In the genomic region with DNA sequence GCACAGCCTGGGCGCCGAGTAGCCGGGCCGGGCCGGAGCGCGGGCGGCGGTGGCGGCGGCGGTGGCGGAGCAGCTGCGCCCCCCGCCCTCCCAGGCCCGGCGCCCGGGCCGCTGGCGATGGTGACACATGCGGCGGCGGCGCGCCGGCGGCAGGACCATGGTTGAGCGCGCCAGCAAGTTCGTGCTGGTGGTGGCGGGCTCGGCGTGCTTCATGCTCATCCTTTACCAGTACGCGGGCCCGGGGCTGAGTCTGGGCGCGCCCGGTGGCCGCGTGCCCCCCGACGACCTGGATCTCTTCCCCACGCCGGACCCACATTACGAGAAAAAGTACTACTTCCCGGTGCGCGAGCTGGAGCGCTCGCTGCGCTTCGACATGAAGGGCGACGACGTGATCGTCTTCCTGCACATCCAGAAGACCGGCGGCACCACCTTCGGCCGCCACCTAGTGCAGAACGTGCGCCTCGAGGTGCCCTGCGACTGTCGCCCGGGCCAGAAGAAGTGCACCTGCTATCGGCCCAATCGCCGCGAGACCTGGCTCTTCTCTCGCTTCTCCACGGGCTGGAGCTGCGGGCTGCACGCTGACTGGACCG, we compare ENCODE assay signal across 8 mouse cellular contexts. TPM values are rescaled to one million over a fixed set of nuclear protein-coding genes. Genes with fewer than 3 reads are reported as not detected.
DNase-seq lines count a peak whose midpoint lies in the region; ATAC-seq and TF ChIP-seq lines count a peak whose summit lies in the region.

No protein-coding gene starts in this region.

- H3K9me3 ChIP-seq in forebrain, embryonic 13.5 days (replicated peaks) = no peaks in the 10 kb centered on the region
- H3K9me3 ChIP-seq in midbrain, embryonic 16.5 days (replicated peaks; ENCODE audit: control insufficient read depth, low read length, poor library complexity, severe bottlenecking) = no peaks in the 10 kb centered on the region
- no peaks in the 10 kb centered on the region for H3K9me3 ChIP-seq in stomach, embryonic 16.5 days (replicated peaks; ENCODE audit: control insufficient read depth, low read length)

- peak; percentile 36 for DNase-seq in gastrocnemius, adult 18-20 months (ENCODE audit: low spot score)
- no peak for DNase-seq in gastrocnemius, postnatal 14 days
- peak; percentile 70 for DNase-seq in induced T-regulatory cell, adult 2 months (ENCODE audit: low read depth)
- peak; percentile 69 for DNase-seq in liver

- H3K9ac ChIP-seq in forebrain, embryonic 13.5 days = peak overlapping the region; percentile 85
- H3K9ac ChIP-seq in midbrain, embryonic 16.5 days (ENCODE audit: low read depth, low read length) = peak overlapping the region; percentile 93
- peak overlapping the region; percentile 89 for H3K9ac ChIP-seq in stomach, embryonic 16.5 days (ENCODE audit: low read length)

- ATAC-seq in forebrain, embryonic 13.5 days = no peak; the same call in 1 of the 2 replicates
- ATAC-seq in midbrain, embryonic 16.5 days = peak; percentile 12; the same call in 1 of the 2 replicates
- ATAC-seq in stomach, embryonic 16.5 days (ENCODE audit: insufficient read depth, low FRiP score) = peak; percentile 16

- intact Hi-C loops in gastrocnemius, postnatal 14 days (cut with DNase I; ENCODE audit: low total_unique reads) = loop anchor here (10.0 kb wide), 1 partner anchor 184 kb away; no protein-coding TSS in a partner anchor

- no peak for TF ChIP-seq CTCF in bone marrow, adult 2 months (IDR thresholded peaks at IDR 0.05; ENCODE audit: control insufficient read depth, insufficient read depth, low read length)

- 1% methylated on average over 73 of the region's 76 CpGs for WGBS in bone marrow, adult 2 months
- 0% methylated on average over 47 of the region's 76 CpGs for WGBS in forebrain, embryonic 13.5 days
- WGBS in midbrain, embryonic 16.5 days = 0% methylated on average over 40 of the region's 76 CpGs
- WGBS in stomach, embryonic 16.5 days = under 1% methylated on average over 63 of the region's 76 CpGs

- H3K36me3 ChIP-seq in forebrain, embryonic 13.5 days (ENCODE audit: poor library complexity, severe bottlenecking) = no peaks in the 10 kb centered on the region
- H3K36me3 ChIP-seq in midbrain, embryonic 16.5 days (ENCODE audit: control insufficient read depth, insufficient read depth, low read length) = no peaks in the 10 kb centered on the region
- H3K36me3 ChIP-seq in stomach, embryonic 16.5 days (ENCODE audit: control insufficient read depth, insufficient read depth, low read length) = no peaks in the 10 kb centered on the region

- peaks cover 3% of the 10 kb centered on the region; the same call in 1 of the 2 replicates for H3K4me1 ChIP-seq in bone marrow, adult 2 months (ENCODE audit: control insufficient read depth, insufficient read depth, low read length)
- peaks cover 66% of the 10 kb centered on the region for H3K4me1 ChIP-seq in forebrain, embryonic 13.5 days
- peaks cover 58% of the 10 kb centered on the region for H3K4me1 ChIP-seq in midbrain, embryonic 16.5 days (ENCODE audit: control insufficient read depth, insufficient read depth, low read length)
- H3K4me1 ChIP-seq in stomach, embryonic 16.5 days (ENCODE audit: control insufficient read depth, insufficient read depth, low read length) = peaks cover 51% of the 10 kb centered on the region

- peak; percentile 20; the same call in 1 of the 2 replicates for TF ChIP-seq POLR2A in bone marrow, adult 2 months (IDR thresholded peaks at IDR 0.05; ENCODE audit: borderline replicate concordance, control insufficient read depth, low read depth, low read length)

- H3K27ac ChIP-seq in bone marrow, adult 2 months (ENCODE audit: control insufficient read depth, insufficient read depth, low read depth, low read length, poor library complexity) = peak overlapping the region; percentile 71
- peak overlapping the region; percentile 66 for H3K27ac ChIP-seq in forebrain, embryonic 13.5 days
- H3K27ac ChIP-seq in midbrain, embryonic 16.5 days (ENCODE audit: low read length) = peak overlapping the region; percentile 87
- peak overlapping the region; percentile 88 for H3K27ac ChIP-seq in stomach, embryonic 16.5 days (ENCODE audit: low read length)

- H3K4me3 ChIP-seq in bone marrow, adult 2 months (replicated peaks; ENCODE audit: control insufficient read depth, low read depth, low read length) = peak overlapping the region; percentile 83
- peak overlapping the region; percentile 82 for H3K4me3 ChIP-seq in forebrain, embryonic 13.5 days
- H3K4me3 ChIP-seq in midbrain, embryonic 16.5 days (ENCODE audit: low read depth, low read length) = peak overlapping the region; percentile 90
- H3K4me3 ChIP-seq in stomach, embryonic 16.5 days (replicated peaks; ENCODE audit: low read length) = peak overlapping the region; percentile 80

- peaks cover 14% of the 10 kb centered on the region; the same call in 1 of the 2 replicates for H3K27me3 ChIP-seq in forebrain, embryonic 13.5 days
- H3K27me3 ChIP-seq in midbrain, embryonic 16.5 days (ENCODE audit: control insufficient read depth, insufficient read depth, low read depth, low read length) = no peaks in the 10 kb centered on the region
- no peaks in the 10 kb centered on the region for H3K27me3 ChIP-seq in stomach, embryonic 16.5 days (ENCODE audit: control insufficient read depth, insufficient read depth, low read length)

- peak overlapping the region; percentile 98 for H3K4me2 ChIP-seq in forebrain, embryonic 13.5 days
- H3K4me2 ChIP-seq in midbrain, embryonic 16.5 days (ENCODE audit: low read length) = peak overlapping the region; percentile 98
- peak overlapping the region; percentile 95 for H3K4me2 ChIP-seq in stomach, embryonic 16.5 days (ENCODE audit: low read depth, low read length)

RNA-seq across cellular contexts. Expression of a gene that starts 0.4 kb away (rescaled TPM):
- 10 to 100 TPM; 19.7 to 22.0 TPM for total RNA-seq in gastrocnemius, adult 18-20 months (2021)
- 10 to 100 TPM; 17.8 to 23.1 TPM for total RNA-seq in gastrocnemius, postnatal 14 days (2021)
- polyA plus RNA-seq in bone marrow, adult 2 months (2011; ENCODE audit: insufficient read depth, insufficient read length, low replicate concordance, missing spikeins) = 42.4 and 47.6 TPM in 2 replicates
- polyA plus RNA-seq in forebrain, embryonic 13.5 days (2015; fragmentation: Nextera tagmentation; extraction: Ambion mirVana) = 5.2 and 5.4 TPM in 2 replicates
- 9.4 and 10.8 TPM in 2 replicates for polyA plus RNA-seq in midbrain, embryonic 16.5 days (2015; fragmentation: Nextera tagmentation; extraction: Ambion mirVana)
- 4.8 and 5.2 TPM in 2 replicates for polyA plus RNA-seq in stomach, embryonic 16.5 days (2015; fragmentation: Nextera tagmentation; extraction: Ambion mirVana)
